Mouse (Mus musculus): ENCODE measurements around the gene BC034090.
"Not testable (repeated sequence)": the region's sequence is repeated elsewhere in the genome, so short reads cannot be mapped to it uniquely, and the experiment has no call there.

Gene BC034090

DNA sequence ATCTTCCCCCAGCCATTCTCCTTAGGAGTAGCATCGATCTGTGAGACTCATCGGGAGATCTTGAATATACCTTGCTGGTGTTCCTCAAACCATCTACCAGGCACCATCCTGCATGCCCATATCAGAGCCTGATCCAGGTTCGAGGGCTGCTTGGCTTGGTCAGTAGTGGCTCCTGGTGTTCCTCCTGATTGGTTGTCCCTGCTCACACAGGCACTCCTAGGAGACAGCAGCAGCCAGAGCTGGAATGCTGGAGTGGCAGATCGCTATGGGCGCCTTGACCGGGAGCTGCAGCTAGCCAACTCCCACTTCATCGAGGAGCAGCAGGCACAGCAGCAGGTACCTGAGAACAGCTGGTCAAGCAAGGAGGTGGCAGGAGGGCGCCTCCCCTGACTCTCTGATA is 53.0 kb downstream of the BC034090 start:
- DNase-seq: no peak

DNA sequence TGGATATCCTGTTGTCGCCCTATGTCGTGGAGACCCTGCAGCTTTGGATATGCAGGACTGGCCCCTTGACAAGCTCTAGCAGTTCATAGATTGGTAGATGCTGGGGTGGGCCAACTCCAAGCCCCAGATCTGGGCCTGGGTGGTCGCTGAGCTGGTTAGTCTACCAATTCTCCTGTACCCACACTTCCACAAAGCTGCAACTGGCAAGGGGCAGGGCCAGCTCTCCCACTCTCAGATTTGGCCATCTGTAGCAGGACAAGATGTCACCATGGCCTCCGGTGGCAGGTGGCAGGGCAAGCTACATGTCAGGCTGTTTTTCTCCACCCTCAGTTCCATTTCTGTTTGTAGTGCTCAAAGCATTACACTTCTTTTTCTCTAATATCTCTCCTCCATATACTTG is 55.6 kb downstream of the BC034090 start:
- no peak for DNase-seq

DNA sequence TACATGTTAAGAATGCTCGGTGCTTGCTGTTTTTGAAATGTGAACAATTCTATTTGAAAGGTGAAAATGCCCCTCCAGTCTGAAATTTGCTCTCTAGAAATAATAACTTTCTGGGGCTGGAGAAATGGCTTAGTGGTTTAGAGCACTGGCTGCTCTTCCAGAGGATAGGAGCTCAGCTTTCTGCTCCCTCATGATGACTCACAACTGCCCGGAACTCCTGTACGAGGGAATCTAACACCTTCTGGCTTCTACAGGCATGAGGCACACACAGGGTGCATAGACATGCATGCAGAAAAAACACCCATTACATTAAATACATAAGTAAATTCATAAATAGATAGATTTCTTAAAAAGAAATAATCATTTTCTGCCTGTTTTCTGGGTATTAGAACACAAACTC is 60.1 kb downstream of the BC034090 start:
- no peak for DNase-seq

DNA sequence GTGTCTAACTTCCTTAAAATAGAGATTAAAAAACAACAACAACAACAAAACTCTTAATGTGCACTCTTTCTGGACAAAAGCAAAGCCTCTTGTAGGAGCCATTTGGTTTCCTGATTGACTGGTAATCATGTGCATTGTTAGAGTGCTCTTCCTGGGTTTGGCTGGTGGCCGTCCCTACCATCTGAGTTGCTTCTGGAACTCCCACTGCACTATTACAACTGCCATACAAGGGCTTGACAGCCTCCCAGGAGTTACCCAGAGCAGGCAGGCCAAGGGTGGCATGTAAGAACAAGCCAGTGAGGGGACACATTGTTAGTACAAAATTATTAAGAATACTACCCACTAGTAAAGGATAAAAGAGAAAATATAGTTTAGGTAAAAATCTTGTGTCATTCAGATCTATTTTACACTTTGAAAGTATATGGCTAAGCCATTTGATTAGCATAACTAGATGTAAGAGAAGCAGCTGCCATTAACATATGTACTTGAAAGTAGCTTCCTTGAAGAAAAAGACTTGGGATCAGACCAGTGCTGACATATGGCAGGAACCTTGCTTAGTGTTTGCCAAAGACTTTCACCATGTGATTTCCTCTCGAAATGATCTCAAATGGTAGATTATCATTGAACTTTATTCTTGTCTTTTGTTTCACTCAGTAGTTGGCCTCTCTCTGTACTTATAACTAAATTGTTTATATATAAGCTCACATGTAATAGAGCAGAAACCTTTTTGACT is 65.9 kb downstream of the BC034090 start:
- no peak for DNase-seq

GRCm38 (mm10) chr1:155174424-155174823 is 69.8 kb downstream of the BC034090 start:
- DNase-seq: no peak

DNA sequence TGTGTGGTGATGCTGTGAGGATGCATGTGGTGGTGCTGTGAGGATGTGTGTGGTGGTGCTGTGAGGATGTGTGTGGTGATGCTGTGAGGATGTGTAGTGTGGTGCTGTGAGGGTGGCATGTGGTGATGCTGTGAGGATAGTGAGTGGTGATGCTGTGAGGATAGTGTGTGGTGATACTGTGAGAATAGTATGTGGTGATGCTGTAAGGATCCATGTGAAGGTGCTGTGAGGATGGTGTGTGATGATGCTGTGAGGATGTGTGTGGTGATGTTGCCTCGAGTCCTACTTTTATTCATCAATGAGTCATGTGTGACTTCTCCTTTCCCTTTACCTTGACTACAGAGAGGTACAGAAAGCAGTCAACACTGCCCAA is 70.6 kb downstream of the BC034090 start:
- not testable (repeated sequence) for DNase-seq

DNA sequence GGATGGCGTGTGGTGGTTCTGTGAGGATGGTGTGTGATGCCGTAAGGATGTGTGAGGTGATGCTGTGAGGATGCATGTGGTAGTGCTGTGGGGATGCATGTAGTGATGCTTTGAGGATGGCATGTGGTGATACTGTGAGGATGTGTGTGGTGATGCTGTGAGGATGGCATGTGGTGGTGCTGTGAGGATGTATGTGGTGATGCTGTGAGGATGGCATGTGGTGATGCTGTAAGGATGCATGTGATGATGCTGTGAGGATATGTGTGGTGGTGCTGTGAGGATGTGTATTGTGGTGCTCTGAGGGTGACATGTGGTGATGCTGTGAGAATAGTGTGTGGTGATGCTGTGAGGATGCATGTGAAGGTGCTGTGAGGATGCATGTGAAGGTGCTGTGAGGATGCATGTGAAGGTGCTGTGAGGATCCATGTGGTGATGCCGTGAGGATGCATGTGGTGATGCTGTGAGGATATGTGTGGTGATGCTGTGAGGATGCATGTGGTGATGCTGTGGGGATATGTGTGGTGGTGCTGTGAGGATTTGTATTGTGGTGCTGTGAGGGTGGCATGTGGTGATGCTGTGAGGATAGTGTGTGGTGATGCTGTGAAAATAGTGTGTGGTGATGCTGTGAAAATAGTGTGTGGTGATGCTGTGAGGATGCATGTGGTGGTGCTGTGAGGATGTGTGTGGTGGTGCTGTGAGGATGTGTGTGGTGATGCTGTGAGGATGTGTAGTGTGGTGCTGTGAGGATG is 71.2 kb downstream of the BC034090 start:
- no peak for DNase-seq

- DNase-seq: no peak
Observed at GRCm38 (mm10) chr1:155169935-155170334, 74.3 kb downstream of the BC034090 start.

DNA sequence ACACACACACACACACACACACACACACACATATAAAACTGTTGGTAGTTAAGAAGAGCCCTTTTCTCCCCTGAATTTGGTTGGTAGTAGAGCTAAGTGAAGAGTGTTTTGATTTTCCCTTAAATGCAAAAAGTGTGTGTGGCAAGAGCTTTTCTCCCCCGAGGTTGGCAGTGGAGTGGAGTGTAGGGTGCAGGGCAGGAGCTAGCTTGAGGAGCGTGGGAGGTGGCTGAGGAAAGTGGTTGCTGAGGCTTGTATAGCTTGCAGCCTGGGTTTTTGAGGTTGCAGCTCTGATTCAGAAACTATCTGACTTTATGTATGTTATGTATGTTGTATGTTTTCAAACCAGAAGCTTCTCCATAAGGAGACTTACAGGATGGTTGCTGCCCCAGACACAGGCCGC is 76.8 kb downstream of the BC034090 start:
- no peak for DNase-seq

Measured in kidney, postnatal 14 days (tissue).